Mouse (Mus musculus): ENCODE data around the gene Suox. TPM values are rescaled to one million over a fixed set of nuclear protein-coding genes. Genes with fewer than 3 reads are reported as not detected.
"Not testable (repeated sequence)": the region's sequence is repeated elsewhere in the genome, so short reads cannot be mapped to it uniquely, and the experiment has no call there.

The Suox gene
- 9.1 and 9.8 TPM in 2 replicates for polyA plus RNA-seq (2014; fragmentation: Nextera tagmentation; extraction: Ambion mirVana)

DNA sequence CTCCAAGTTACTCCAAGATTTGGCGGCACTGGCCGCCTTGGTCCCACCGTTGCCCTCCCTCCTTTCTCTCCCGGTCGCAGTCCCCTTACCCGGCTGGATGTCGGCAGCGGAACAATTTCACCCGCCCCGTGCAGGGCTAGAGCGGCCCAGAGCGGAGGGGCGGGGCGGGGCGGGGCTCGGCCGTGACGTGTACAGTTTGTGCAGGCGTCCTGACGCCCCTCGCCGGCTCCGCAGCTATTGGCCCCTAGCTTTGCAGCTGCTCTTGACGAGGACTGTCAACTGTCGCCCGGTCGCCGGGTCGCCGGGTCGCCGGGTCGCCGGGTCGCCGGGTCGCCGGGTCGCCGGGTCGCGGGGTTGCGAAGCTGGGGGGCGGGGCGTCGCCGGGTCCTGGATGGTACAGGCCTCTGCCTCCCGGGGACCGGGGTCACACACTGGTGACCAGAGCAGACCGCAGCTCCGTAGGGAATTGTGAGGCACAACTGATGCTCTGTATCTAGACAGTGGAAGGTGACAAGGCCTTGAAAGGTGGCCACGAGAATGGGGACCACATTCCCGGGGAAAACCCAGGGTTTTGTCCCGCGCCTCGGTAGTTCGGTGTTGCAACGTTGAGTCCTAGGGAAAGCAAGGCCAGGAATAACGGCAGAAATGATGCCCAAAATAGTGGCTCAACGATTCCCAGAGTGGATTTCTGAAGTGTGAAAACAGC is at the start of gene Suox:
TSS of gene Suox (minus strand) at position 311 of the 706 bp plus-strand sequence.
- ATAC-seq (peak; percentile 95), DNase-seq (ENCODE audit: low spot score) (peak; percentile 89)
- Histone ChIP-seq H3K27me3 (replicated peaks; ENCODE audit: control insufficient read depth, insufficient read depth, low read length) (no peaks in the 10 kb centered on the region), H3K4me1 (ENCODE audit: control insufficient read depth, insufficient read depth, low read length) (no peaks in the 10 kb centered on the region), H3K27ac (ENCODE audit: low read depth, low read length) (peak within 1 kb of the TSS; percentile 15; the same call in 1 of the 2 replicates), H3K9ac (ENCODE audit: low read length) (peak within 1 kb of the TSS; percentile 67), H3K9me3 (replicated peaks; ENCODE audit: control insufficient read depth, low read length) (no peaks in the 10 kb centered on the region), H3K4me3 (ENCODE audit: low read depth, low read length) (peak within 1 kb of the TSS; percentile 62), H3K4me2 (ENCODE audit: low read length) (peak within 1 kb of the TSS; percentile 77), H3K36me3 (ENCODE audit: control insufficient read depth, insufficient read depth, low read length) (peaks cover 4% of the 10 kb centered on the region; the same call in 1 of the 2 replicates)
- WGBS, result under 1% methylated on average over 59 of the region's 60 CpGs

GRCm38 (mm10) chr10:128715559-128716537 is 42.0 kb upstream of the Suox start:
- no peak for ATAC-seq
- no peak overlapping the region for H3K27ac ChIP-seq (ENCODE audit: low read depth, low read length)
- no peaks in the 10 kb centered on the region for H3K9me3 ChIP-seq (replicated peaks; ENCODE audit: control insufficient read depth, low read length)
- 87% methylated on average over 19 of the region's 19 CpGs for WGBS
- H3K9ac ChIP-seq (ENCODE audit: low read length), result no peak overlapping the region
- H3K27me3 ChIP-seq (replicated peaks; ENCODE audit: control insufficient read depth, insufficient read depth, low read length), result no peaks in the 10 kb centered on the region
- no peaks in the 10 kb centered on the region for H3K4me1 ChIP-seq (ENCODE audit: control insufficient read depth, insufficient read depth, low read length)
- no peak for DNase-seq (ENCODE audit: low spot score)
- no peaks in the 10 kb centered on the region for H3K36me3 ChIP-seq (ENCODE audit: control insufficient read depth, insufficient read depth, low read length)
- H3K4me2 ChIP-seq (ENCODE audit: low read length), result no peak overlapping the region
- H3K4me3 ChIP-seq (ENCODE audit: low read depth, low read length), result no peak overlapping the region

DNA sequence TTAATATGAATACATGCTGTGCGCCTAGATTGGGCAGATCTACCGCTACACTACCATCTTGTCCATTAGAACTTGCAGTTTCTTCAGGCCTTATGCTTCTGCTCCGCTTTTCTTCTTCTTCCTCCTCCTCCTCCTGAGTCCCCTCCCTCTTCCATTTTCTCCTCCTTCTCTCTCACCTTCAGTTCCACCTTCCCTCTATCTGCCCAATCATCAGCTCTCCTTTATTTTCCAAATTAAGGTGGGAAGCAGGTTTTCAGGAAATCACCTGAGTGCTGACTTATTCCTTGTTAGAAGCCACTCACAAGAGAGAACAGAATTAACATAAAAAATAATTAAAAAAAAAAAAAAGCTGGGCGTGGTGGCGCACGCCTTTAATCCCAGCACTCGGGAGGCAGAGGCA is 37.4 kb upstream of the Suox start:
- ATAC-seq; H3K9ac ChIP-seq (ENCODE audit: low read length); DNase-seq (ENCODE audit: low spot score); H3K36me3 ChIP-seq (ENCODE audit: control insufficient read depth, insufficient read depth, low read length); H3K27me3 ChIP-seq (replicated peaks; ENCODE audit: control insufficient read depth, insufficient read depth, low read length); H3K4me1 ChIP-seq (ENCODE audit: control insufficient read depth, insufficient read depth, low read length); H3K4me2 ChIP-seq (ENCODE audit: low read length); H3K4me3 ChIP-seq (ENCODE audit: low read depth, low read length); H3K27ac ChIP-seq (ENCODE audit: low read depth, low read length); H3K9me3 ChIP-seq (replicated peaks; ENCODE audit: control insufficient read depth, low read length): not testable (repeated sequence)
- 95% methylated on average over 7 of the region's 7 CpGs for WGBS

DNA sequence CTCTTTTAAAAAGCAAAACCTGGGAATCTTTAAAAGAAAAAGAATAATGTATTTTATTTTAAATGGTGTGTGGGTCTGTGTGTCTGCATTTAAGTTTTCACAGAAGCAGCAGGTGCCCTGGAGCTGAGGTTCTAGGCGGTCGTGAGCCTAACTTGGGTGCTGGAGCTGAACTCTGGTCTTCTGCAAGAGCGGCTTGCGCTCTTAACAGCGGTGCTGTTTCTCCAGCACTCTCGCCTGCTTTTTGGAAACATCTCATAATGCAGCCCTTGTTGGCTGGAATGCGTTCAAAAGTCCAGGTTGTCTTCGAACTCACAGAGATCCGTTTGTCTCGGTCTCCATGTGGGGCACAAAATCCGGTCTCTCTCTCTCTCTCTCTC is 31.4 kb upstream of the Suox start:
- H3K36me3 ChIP-seq (ENCODE audit: control insufficient read depth, insufficient read depth, low read length), result peaks cover 16% of the 10 kb centered on the region
- H3K27ac ChIP-seq (ENCODE audit: low read depth, low read length), result no peak overlapping the region
- H3K4me3 ChIP-seq (ENCODE audit: low read depth, low read length), result peak overlapping the region; percentile 77
- H3K27me3 ChIP-seq (replicated peaks; ENCODE audit: control insufficient read depth, insufficient read depth, low read length), result no peaks in the 10 kb centered on the region
- H3K4me2 ChIP-seq (ENCODE audit: low read length), result peak overlapping the region; percentile 83
- H3K4me1 ChIP-seq (ENCODE audit: control insufficient read depth, insufficient read depth, low read length), result 0 out of 2 replicates have a peak, but pooled peaks cover 2% of the 10 kb centered on the region
- H3K9ac ChIP-seq (ENCODE audit: low read length), result peak overlapping the region; percentile 49; the same call in 1 of the 2 replicates
- no peaks in the 10 kb centered on the region for H3K9me3 ChIP-seq (replicated peaks; ENCODE audit: control insufficient read depth, low read length)
- ATAC-seq (peak; percentile 27), DNase-seq (ENCODE audit: low spot score) (peak; percentile 23)
- 8% methylated on average over 11 of the region's 11 CpGs for WGBS

DNA sequence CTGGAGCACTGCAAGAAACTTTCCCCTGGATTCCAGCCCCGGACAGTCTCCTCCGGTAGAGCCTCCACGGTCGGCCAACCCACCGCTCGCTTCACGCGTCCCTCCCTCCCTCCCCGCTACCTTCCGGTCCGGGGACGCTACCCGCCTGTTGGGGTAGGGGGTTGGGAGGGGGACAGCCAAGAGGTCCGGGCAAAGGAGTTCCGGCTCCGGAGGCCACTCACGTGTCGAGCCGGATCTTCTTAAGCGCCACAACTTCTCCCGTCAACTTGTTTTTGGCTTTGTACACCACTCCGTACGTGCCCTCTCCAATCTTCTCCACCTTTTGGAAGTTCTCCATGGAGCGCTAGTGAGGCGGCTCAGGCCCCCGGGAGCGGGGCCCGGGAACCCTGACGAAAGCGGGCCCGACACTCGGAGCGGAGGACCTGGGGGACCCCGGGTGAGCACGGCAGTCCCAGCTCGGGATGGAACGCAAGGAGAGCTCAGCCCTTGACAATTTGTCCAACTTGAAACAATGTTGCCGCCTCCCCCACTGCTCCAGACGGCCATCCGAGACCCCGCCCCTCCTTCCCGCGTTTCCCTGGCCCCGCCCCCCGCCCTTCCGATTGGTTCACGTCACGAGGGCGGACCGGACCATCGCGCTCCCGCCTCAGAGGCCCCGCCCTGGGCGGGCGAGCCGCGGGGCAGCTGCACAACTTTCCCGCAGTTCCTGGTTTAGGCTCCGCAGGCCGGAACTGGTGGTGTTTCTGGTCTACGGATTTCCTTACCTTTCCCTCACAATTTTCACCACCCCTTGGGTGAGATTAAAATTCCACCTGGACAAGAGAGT is 30.8 kb upstream of the Suox start, which contains the start of gene Cdk2:
TSS of gene Cdk2 (minus strand) at position 541 of the 826 bp plus-strand sequence.
- H3K27me3 ChIP-seq (replicated peaks; ENCODE audit: control insufficient read depth, insufficient read depth, low read length), result no peaks in the 10 kb centered on the region
- peak within 1 kb of the TSS; percentile 70 for H3K9ac ChIP-seq (ENCODE audit: low read length)
- ATAC-seq (peak; percentile 95), DNase-seq (ENCODE audit: low spot score) (peak; percentile 94)
- peaks cover 16% of the 10 kb centered on the region for H3K36me3 ChIP-seq (ENCODE audit: control insufficient read depth, insufficient read depth, low read length)
- peak within 1 kb of the TSS; percentile 77 for H3K4me3 ChIP-seq (ENCODE audit: low read depth, low read length)
- 0 out of 2 replicates have a peak, but pooled peaks cover 2% of the 10 kb centered on the region for H3K4me1 ChIP-seq (ENCODE audit: control insufficient read depth, insufficient read depth, low read length)
- H3K4me2 ChIP-seq (ENCODE audit: low read length), result peak within 1 kb of the TSS; percentile 83
- H3K9me3 ChIP-seq (replicated peaks; ENCODE audit: control insufficient read depth, low read length), result no peaks in the 10 kb centered on the region
- H3K27ac ChIP-seq (ENCODE audit: low read depth, low read length), result peak within 1 kb of the TSS; percentile 74
- WGBS, result under 1% methylated on average over 60 of the region's 62 CpGs

DNA sequence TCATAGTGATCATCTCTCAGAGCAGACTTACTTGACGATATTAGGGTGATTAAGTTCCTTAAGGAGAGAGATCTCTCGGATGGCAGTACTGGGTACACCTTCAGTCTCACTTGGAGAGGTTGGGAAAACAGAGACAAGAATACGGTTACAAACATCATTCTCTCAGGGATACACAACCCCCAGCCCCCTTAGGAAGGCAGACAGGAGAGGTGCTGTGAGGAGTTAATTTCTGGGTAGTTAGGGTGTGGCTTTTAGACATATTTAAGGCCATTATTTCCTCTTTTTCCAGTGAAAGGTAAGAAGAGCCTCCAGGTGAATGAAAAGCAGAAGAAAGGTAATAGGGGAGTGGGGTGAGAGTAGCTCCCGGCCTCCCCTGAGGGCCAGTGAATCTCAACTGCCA is 30.0 kb upstream of the Suox start, which contains the start of gene Pmel:
TSS of gene Pmel (plus strand) at position 301 of the 400 bp plus-strand sequence.
- ATAC-seq, result no peak
- no peaks in the 10 kb centered on the region for H3K9me3 ChIP-seq (replicated peaks; ENCODE audit: control insufficient read depth, low read length)
- peak within 1 kb of the TSS; percentile 74 for H3K27ac ChIP-seq (ENCODE audit: low read depth, low read length)
- 16% methylated on average over 4 of the region's 4 CpGs for WGBS
- 0 out of 2 replicates have a peak, but pooled peaks cover 2% of the 10 kb centered on the region for H3K4me1 ChIP-seq (ENCODE audit: control insufficient read depth, insufficient read depth, low read length)
- H3K27me3 ChIP-seq (replicated peaks; ENCODE audit: control insufficient read depth, insufficient read depth, low read length), result no peaks in the 10 kb centered on the region
- H3K36me3 ChIP-seq (ENCODE audit: control insufficient read depth, insufficient read depth, low read length), result peaks cover 22% of the 10 kb centered on the region
- H3K9ac ChIP-seq (ENCODE audit: low read length), result peak within 1 kb of the TSS; percentile 70
- H3K4me2 ChIP-seq (ENCODE audit: low read length), result peak within 1 kb of the TSS; percentile 83
- DNase-seq (ENCODE audit: low spot score), result no peak
- peak within 1 kb of the TSS; percentile 77 for H3K4me3 ChIP-seq (ENCODE audit: low read depth, low read length)

- no peak overlapping the region for H3K4me3 ChIP-seq (ENCODE audit: low read depth, low read length)
- H3K4me1 ChIP-seq (ENCODE audit: control insufficient read depth, insufficient read depth, low read length), result 0 out of 2 replicates have a peak, but pooled peaks cover 2% of the 10 kb centered on the region
- no peak for DNase-seq (ENCODE audit: low spot score)
- WGBS, result 80% methylated on average over 6 of the region's 6 CpGs
- no peak overlapping the region for H3K9ac ChIP-seq (ENCODE audit: low read length)
- H3K4me2 ChIP-seq (ENCODE audit: low read length), result no peak overlapping the region
- H3K9me3 ChIP-seq (replicated peaks; ENCODE audit: control insufficient read depth, low read length), result no peaks in the 10 kb centered on the region
- H3K27ac ChIP-seq (ENCODE audit: low read depth, low read length), result no peak overlapping the region
- H3K36me3 ChIP-seq (ENCODE audit: control insufficient read depth, insufficient read depth, low read length), result peaks cover 24% of the 10 kb centered on the region
- no peak for ATAC-seq
- H3K27me3 ChIP-seq (replicated peaks; ENCODE audit: control insufficient read depth, insufficient read depth, low read length), result no peaks in the 10 kb centered on the region
These were observed 28.6 kb upstream of the Suox start for GRCm38 (mm10) chr10:128702328-128703007.
